Mouse (Mus musculus) cerebellum, adult 9-11 months (tissue): ENCODE results near the gene Aqp1.

Experiments
- DNase-seq: peaks from one replicate; pipeline ENCODE4 v3.0.0; 2022

The Aqp1 gene

DNA sequence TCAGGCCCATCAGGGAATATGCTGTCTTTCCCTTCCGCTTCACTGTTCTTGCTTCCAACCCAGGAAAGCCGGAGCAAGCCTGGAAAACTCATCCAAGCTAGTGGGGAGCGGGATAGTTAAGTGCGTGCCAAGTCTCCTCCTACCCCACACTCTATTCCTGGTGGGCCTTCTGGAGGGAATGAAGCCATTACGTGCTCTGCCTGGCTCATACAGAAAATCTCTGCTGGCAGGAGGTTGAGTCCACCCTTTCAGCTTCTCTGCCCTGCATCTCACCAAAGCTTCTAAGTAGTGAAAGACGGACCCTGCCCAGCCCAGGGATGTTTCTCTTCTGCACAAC, 3.5 kb upstream of the Aqp1 start:
- DNase-seq: no peak

- DNase-seq: no peak
Measured at GRCm38 (mm10) chr6:55337242-55337641, 1.0 kb downstream of the Aqp1 start.

DNA sequence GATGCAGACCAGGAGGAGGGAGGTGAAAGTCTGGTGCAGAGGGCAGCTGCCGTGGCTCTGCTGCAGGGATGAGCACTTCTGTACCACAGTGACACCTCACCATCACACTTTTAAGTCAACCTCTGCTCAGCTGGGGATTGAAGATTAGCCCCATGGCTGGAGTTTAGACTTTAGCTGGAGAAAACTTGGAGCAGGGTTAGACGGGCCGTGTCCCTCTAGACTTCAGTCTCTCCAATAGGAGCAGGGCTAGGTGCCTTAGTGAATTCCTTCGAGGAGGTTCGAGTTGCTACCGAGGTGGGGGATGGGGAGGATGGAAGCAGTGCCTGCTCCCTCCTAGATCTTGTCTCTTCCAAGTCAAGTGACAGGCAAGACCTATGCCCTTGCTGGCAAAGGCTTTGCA, 1.8 kb downstream of the Aqp1 start:
- DNase-seq: no peak

GRCm38 (mm10) chr6:55338934-55339825, 2.9 kb downstream of the Aqp1 start:
- no peak for DNase-seq

DNA sequence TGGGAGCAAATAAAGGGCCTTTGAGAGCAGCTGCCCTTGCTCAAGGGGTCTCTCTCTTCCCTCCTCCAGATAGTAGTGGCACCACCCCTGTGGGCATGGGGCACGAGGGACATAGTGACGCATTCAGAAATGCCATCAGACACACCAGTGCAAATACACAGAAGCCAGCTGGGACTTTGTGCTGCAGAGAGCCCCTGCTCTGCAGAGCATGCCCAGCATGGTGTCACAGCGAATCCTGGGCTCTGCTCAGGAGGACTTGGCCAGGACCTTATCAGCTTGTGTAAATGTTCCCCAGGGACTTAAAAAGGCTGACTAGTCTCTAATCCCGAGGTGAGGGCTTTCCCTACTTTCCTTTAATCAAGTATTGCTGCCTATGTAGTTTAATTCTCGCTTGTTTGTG, 5.5 kb downstream of the Aqp1 start:
- DNase-seq: no peak

GRCm38 (mm10) chr6:55342328-55342727, 6.1 kb downstream of the Aqp1 start:
- no peak for DNase-seq

GRCm38 (mm10) chr6:55343446-55343845, 7.2 kb downstream of the Aqp1 start:
- DNase-seq: no peak

DNA sequence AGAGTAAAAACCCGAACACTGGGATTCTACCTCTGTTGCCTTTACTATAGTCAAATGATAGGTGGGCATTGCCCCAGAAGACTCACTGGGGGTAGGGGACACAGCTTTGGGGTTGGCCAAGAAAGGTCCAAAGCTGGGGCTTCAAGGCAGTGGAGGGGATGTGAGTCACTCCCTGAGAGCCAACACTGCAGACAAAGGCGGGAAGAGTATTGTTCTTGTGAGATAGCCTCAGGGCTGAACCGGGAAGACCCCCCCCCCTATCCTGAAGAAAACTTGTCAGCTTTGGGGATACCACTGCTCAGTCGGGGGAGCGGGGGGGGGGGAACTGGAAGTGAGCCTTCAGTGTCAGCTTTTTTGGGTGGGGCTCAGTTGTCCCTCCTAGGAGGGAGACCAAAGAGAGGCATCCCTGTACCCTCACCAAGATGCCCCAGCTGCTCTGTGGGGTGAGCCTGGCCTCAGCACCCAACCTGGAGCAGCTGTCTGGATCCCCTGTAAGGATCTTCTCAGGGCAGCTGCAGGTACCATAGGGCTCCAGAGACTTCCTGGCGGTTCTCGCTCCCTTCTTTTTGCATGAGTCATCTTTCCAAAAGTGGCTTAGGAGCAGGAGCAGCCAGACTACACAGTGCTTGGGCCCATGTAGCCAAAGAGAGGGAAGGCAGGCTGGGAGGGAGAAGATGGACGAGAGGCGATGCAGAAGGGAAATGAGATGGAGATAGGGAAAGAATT, 8.2 kb downstream of the Aqp1 start:
- DNase-seq: no peak

- DNase-seq: no peak
Measured at GRCm38 (mm10) chr6:55345264-55345663, 9.0 kb downstream of the Aqp1 start.

GRCm38 (mm10) chr6:55346491-55346890, 10.3 kb downstream of the Aqp1 start:
- no peak for DNase-seq

DNA sequence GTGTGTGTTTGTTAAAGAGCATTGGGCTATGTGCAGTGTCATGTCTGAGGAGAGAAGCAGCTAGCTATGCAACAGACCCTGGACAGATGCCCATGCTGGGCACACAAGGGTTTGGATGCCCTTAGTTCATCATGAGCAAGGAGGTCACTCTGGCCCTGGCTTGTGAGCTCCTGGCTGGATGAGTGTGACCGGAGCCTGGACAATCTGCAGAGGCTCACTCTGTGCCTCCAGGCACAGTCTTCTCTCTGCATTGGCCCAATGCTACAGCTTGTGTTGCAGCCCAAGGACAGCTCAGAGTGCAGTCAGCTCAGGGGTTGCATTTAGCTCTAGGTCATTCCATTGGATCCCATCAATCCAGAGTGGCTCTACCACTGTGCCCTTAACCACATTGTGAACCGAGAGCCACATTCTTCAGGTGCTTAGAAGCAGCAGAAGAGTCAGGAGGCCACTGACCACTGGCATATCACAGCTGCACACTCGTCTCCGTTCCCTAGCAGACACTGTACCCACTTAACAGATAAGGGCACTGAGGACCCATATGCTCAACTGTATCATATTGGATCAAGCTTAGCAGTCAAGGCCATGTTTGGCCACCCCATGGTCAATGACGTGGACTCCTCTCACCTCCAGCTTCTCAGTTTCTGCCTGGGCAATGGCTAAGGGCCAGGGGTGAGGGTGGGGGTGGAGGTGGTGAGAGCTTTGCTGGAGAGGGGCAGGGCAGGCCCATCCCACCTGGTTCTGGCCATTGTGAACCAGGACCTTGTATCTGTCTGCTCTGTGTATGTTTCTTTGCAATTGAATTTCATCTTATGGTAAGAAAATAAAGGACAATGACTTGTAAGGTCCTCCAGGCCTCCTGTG, 11.7 kb downstream of the Aqp1 start:
- DNase-seq: no peak

- no peak for DNase-seq
Measured at GRCm38 (mm10) chr6:55349231-55349630, 13.0 kb downstream of the Aqp1 start.

DNA sequence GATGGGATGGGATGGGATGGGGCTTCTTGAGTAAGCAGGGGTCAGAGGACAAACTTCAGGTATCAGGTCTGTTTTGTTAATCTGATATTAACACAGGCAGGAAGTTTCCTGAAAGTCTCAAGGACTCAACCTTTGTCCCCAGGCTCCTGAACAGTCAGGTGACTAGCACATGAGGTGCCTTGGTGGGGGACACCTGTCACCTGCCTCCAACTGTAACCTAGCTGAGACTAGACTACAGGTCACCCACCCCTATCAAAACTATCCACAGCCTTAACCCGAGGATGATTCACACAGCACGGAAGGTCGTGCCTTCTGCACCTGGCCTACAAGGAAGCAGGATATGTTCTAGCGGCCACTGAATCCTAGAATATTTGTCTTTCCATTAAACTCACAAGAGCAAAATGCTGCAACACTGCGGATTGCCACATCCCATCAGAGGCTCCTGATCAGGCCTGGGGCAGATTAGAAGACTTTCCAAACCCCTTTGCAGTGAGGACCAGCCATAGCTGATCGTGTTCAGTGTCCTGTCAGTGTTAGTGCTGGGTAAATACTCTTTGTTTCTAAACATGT, 14.2 kb downstream of the Aqp1 start:
- no peak for DNase-seq

DNA sequence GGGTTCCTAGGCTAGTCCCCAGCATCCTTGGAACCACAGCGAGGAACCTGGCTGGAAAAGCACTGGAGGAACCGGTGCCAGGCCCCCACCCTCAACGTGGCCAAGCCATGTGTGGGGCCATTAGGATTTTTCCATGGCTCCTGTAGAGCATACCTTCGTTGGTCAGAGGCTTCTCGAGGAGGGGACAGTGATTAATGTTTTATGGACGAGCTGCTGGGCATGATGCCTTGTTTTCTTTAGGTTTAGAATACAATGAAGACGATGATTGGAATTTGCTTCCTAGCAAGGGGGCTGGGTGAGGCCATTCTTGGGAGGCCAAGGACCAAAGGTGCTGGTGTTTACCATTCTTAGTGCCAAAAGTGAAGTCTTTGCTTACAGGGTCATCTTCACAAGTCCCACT, 15.5 kb downstream of the Aqp1 start:
- no peak for DNase-seq

GRCm38 (mm10) chr6:55353711-55354445, 17.6 kb downstream of the Aqp1 start:
- no peak for DNase-seq

DNA sequence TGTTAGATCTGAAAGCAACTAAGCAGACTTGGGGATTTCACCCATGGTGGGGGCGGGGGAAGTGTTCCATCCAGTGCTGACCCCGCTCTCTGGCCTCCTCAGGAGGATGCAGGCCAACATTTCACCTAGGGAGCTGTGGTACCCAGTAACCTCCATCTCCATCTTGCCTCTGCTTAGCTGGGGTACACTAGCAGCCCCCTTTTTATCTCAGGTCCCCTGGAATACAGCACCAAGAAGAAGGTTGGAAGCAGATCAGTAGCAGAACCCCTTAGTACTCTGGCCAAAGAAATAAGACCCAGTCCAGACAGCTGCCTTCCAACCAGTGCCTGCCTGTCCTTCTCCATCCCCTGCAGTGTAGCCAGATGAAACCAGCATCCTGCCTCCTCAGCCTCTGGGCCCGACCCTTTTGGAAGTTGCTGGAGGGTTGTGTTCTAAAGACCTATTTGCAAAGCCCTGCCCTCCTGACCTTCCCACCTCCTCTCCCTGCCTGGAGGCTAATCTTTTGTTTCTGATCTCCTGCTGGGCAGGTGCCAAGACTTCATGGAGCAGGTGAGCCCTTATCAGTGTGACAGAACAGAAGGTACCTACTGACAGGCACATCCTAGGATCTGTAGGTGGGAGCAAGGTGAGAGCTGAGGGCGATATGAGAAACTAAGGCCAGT, 18.4 kb downstream of the Aqp1 start:
- DNase-seq: no peak

- DNase-seq: no peak
Measured at GRCm38 (mm10) chr6:55355575-55355974, 19.3 kb downstream of the Aqp1 start.

DNA sequence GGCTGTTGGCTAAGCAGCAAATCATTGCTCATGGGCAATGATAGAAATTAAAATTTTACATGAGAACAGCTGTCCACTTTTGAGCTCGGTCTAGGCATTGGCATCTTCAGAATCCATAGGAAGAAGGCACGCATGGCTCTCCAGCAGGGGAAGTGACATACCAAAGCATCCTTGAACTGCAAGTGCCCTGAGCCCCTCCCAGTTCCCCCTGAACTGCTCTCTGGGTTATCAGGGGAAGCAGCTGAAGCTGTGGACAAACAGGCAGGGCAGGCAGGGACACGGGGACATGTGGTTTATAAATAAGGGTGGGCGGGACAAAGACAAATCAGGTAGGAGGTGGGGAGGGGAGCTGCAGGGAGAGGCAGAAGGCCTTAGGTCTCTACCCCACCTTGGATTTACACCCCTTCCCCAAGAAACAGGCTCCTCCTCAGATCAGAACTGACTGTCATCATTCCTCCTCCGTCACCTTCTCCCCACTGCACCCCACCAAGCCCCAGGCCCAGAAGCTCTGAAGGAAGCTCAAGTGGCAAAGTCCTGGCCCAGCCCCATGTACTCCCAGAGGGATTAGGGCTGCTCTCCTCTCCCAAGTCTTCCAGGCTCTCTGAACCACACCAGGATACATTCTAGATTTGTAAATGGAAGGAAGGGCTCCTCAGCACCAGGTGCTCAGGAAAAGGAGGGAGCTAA, 19.9 kb downstream of the Aqp1 start:
- DNase-seq: no peak

GRCm38 (mm10) chr6:55356976-55357635, 20.9 kb downstream of the Aqp1 start:
- no peak for DNase-seq

- DNase-seq: no peak
Measured at GRCm38 (mm10) chr6:55357636-55358031, 21.4 kb downstream of the Aqp1 start.

GRCm38 (mm10) chr6:55358731-55359143, 22.5 kb downstream of the Aqp1 start:
- no peak for DNase-seq
